28 mouse cellular contexts compared by ENCODE assay signal in the genomic region with DNA sequence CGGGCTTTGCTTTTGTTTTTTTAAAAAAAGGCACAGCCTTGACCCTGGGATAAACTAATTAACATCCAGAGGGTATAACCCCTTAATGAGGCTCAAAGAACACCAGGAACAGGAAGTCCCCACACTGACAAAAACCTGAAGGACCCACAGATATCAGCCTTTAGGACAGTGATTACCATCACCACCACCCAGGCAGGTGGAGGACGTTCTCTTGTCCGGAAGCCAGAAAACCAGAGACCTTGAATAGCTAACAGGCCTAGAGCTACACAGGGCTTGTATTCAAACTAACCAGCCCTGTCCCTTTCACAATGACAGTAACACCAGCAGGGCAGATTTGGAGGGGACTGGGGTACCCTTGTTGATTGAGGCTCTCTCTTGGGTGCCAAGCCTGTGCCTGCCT. TPM values are rescaled to one million over a fixed set of nuclear protein-coding genes. Genes with fewer than 3 reads are reported as not detected.
DNase-seq lines count a peak whose midpoint lies in the region; ATAC-seq lines count a peak whose summit lies in the region.
"Had no signal": no experiment of that assay in that cellular context is flagged by ENCODE, and none has a peak within 500 bp of the region (broad histone marks: within the 10 kb centered on the region; RNA-seq: fewer than 3 reads in every experiment).

No protein-coding gene starts in this region.

- peak; percentile 73 for DNase-seq in heart, adult 11 months
- DNase-seq in heart, postnatal 36 days = no peak
- no peak for DNase-seq in liver, embryonic 13.5 days
- DNase-seq in natural killer cell, adult 2 months (ENCODE audit: low spot score in 2 of 2) = peak; percentile 11 to 25
- DNase-seq: adrenal gland, postnatal 10 days; cerebellum, adult 11-12 months; cerebellum, adult 8-10 months; cerebellum, postnatal 10 days; cerebellum, postnatal 36 days; embryo, embryonic 11 days; gastrocnemius, postnatal 10 days; gastrocnemius, postnatal 36 days had no signal

- H3K9me3 ChIP-seq in liver, embryonic 13.5 days (replicated peaks) = no peaks in the 10 kb centered on the region
- H3K9me3 ChIP-seq in liver, embryonic 12.5 days (replicated peaks) = no peaks in the 10 kb centered on the region
- H3K9me3 ChIP-seq: embryonic facial prominence, embryonic 10.5 days; embryonic facial prominence, embryonic 13.5 days; forebrain, embryonic 10.5 days; forebrain, embryonic 13.5 days; hindbrain, embryonic 10.5 days; hindbrain, embryonic 13.5 days had no signal

- H3K27me3 ChIP-seq in liver, embryonic 13.5 days = peaks cover 39% of the 10 kb centered on the region
- H3K27me3 ChIP-seq in liver, embryonic 12.5 days (replicated peaks) = peaks cover 41% of the 10 kb centered on the region

- H3K4me2 ChIP-seq in liver, embryonic 13.5 days = peak overlapping the region; percentile 50; the same call in 1 of the 2 replicates
- H3K4me2 ChIP-seq in liver, embryonic 12.5 days = no peak overlapping the region
- H3K4me2 ChIP-seq: forebrain, embryonic 13.5 days; heart, embryonic 11.5 days; hindbrain, embryonic 13.5 days had no signal

- intact Hi-C loops in heart, postnatal 36 days (cut with DNase I) = no loop called here

- peaks cover 38% of the 10 kb centered on the region for H3K4me1 ChIP-seq in liver, embryonic 13.5 days (replicated peaks)
- peaks cover 22% of the 10 kb centered on the region; the same call in 1 of the 2 replicates for H3K4me1 ChIP-seq in liver, embryonic 12.5 days
- H3K4me1 ChIP-seq in brown adipose tissue, adult 24 weeks (ENCODE audit: control insufficient read depth, insufficient read depth, insufficient read length, low read length) = peaks cover 51% of the 10 kb centered on the region

- WGBS in liver, embryonic 13.5 days (ENCODE audit: insufficient replicate concordance) = 50% methylated on average over 3 of the region's 3 CpGs
- 56% methylated on average over 3 of the region's 3 CpGs for WGBS in liver, embryonic 12.5 days (ENCODE audit: insufficient replicate concordance)

- no peak for ATAC-seq in liver, embryonic 13.5 days (ENCODE audit: low read depth)
- no peak for ATAC-seq in liver, embryonic 12.5 days
- no peak for ATAC-seq in erythroblast, adult 5-6 weeks (replicated peaks; ENCODE audit: low FRiP score, poor library complexity, severe bottlenecking)
- ATAC-seq: activated CD4-positive, CD25-positive, alpha-beta regulatory T cell, adult 4 months; CD4-positive, CD25-positive, alpha-beta regulatory T cell, adult 4 months; forebrain, embryonic 13.5 days; forebrain, embryonic 16.5 days; hindbrain, postnatal 0 days; inflammation-experienced regulatory T-cells, adult 6 months; intestine, embryonic 16.5 days had no signal

- H3K36me3 ChIP-seq in liver, embryonic 13.5 days = no peaks in the 10 kb centered on the region
- H3K36me3 ChIP-seq in liver, embryonic 12.5 days = peaks cover 7% of the 10 kb centered on the region; the same call in 1 of the 2 replicates
- H3K36me3 ChIP-seq: embryonic facial prominence, embryonic 10.5 days; forebrain, embryonic 10.5 days; hindbrain, embryonic 10.5 days had no signal

- no peak overlapping the region; the same call in 1 of the 2 replicates for H3K27ac ChIP-seq in liver, embryonic 13.5 days
- H3K27ac ChIP-seq in liver, embryonic 12.5 days = no peak overlapping the region
- peak overlapping the region; percentile 25; the same call in 1 of the 2 replicates for H3K27ac ChIP-seq in brown adipose tissue, adult 24 weeks (replicated peaks; ENCODE audit: low read depth, low read length)
- H3K27ac ChIP-seq: embryonic facial prominence, embryonic 13.5 days; forebrain, embryonic 10.5 days; forebrain, embryonic 13.5 days; hindbrain, embryonic 10.5 days; hindbrain, embryonic 13.5 days; hindbrain, postnatal 0 days had no signal

- no peak overlapping the region for H3K9ac ChIP-seq in liver, embryonic 13.5 days
- H3K9ac ChIP-seq in liver, embryonic 12.5 days = no peak overlapping the region
- H3K9ac ChIP-seq: forebrain, embryonic 13.5 days had no signal

- H3K4me3 ChIP-seq in liver, embryonic 13.5 days (replicated peaks) = no peak overlapping the region
- no peak overlapping the region for H3K4me3 ChIP-seq in liver, embryonic 12.5 days
- H3K4me3 ChIP-seq in brown adipose tissue, adult 24 weeks (ENCODE audit: insufficient read depth, low read depth, low read length) = peak overlapping the region; percentile 6; the same call in 1 of the 2 replicates
- H3K4me3 ChIP-seq: forebrain, embryonic 13.5 days; hindbrain, embryonic 10.5 days had no signal

RNA-seq across cellular contexts. Expression of a gene that starts 55.2 kb away (rescaled TPM):
- total RNA-seq in heart, postnatal 36 days (2021) = 1 to 10 TPM; 7.2 to 7.5 TPM
- polyA plus RNA-seq in liver, embryonic 13.5 days (2015; fragmentation: Nextera tagmentation; extraction: Ambion mirVana) = 14.8 and 15.4 TPM in 2 replicates
- polyA plus RNA-seq in liver, embryonic 12.5 days (2016; fragmentation: Nextera tagmentation; extraction: Ambion mirVana) = 17.8 and 18.5 TPM in 2 replicates
- 4.7 and 6.2 TPM in 2 replicates for polyA plus RNA-seq in brown adipose tissue, adult 24 weeks (2012; ENCODE audit: insufficient read depth, insufficient read length, missing spikeins)
- 1.7 and 1.9 TPM in 2 replicates for total RNA-seq in erythroblast, adult 5-6 weeks (2015; ENCODE audit: low replicate concordance)
- 9.1 and 12.3 TPM in 2 replicates for total RNA-seq in erythroblast, adult 5-6 weeks (2017; ENCODE audit: low replicate concordance)

Comparison
In these comparisons a context has a peak if more than half of its experiments do, and no peak if none do; other contexts are left out.
1. DNase-seq: peak in heart, adult 11 months (single experiment) and natural killer cell, adult 2 months (2 of 2); none in heart, postnatal 36 days (0 of 2) and liver, embryonic 13.5 days (single experiment).